Mouse (Mus musculus) adrenal gland (tissue): ENCODE measurements at regions not wholly inside any gene's neighbourhood (a gene's known extent, or its start where the extent isn't known, plus 50 kb on each side); places are given as distances from the start of the nearest gene placed in this dataset.

Experiments
- intact Hi-C: fragments of 180-260 bp; cut with DNase I; formaldehyde crosslinking; loops from one replicate; pipeline ENCODE4 v1.15.1; 2025

GRCm38 (mm10) chr10:97778531-97778930, 52.0 kb upstream of the C030005K15Rik start:
- intact Hi-C loops = no loop called here

- intact Hi-C loops = no loop called here
These were observed 52.8 kb upstream of the C030005K15Rik start for GRCm38 (mm10) chr10:97779335-97779734.

- intact Hi-C loops = no loop called here
These were observed 67.2 kb upstream of the C030005K15Rik start for GRCm38 (mm10) chr10:97793804-97794203.

GRCm38 (mm10) chr10:97801448-97802265, 75.1 kb upstream of the C030005K15Rik start:
- intact Hi-C loops = no loop called here

- intact Hi-C loops = no loop called here
These were observed 81.4 kb upstream of the C030005K15Rik start for GRCm38 (mm10) chr10:97807947-97808346.

- intact Hi-C loops = no loop called here
These were observed 116.0 kb upstream of the C030005K15Rik start for GRCm38 (mm10) chr10:97842574-97842973.

- intact Hi-C loops = no loop called here
These were observed 124.9 kb upstream of the C030005K15Rik start for GRCm38 (mm10) chr10:97851487-97851886.

DNA sequence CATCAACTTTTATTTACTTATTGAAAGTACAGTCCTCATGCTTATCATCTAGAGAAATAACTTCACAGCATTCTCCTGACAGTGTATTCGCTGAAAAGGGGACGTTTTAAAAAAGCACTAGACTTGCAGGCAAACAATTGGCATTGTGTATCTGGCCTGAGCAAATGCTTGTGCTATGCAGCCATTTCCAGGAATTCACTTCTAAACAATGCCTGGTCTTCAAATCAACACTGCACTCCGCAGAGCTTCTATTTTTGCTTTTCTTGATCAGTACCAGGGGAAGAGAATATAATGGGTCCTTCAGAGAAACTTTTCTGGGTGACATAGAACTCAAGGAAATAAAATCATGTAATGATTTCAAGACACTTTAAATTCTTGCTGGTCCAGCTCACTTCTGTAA, 150.5 kb upstream of the C030005K15Rik start:
- intact Hi-C loops = no loop called here

- intact Hi-C loops = no loop called here
These were observed 159.5 kb upstream of the C030005K15Rik start for GRCm38 (mm10) chr10:97886049-97886448.

DNA sequence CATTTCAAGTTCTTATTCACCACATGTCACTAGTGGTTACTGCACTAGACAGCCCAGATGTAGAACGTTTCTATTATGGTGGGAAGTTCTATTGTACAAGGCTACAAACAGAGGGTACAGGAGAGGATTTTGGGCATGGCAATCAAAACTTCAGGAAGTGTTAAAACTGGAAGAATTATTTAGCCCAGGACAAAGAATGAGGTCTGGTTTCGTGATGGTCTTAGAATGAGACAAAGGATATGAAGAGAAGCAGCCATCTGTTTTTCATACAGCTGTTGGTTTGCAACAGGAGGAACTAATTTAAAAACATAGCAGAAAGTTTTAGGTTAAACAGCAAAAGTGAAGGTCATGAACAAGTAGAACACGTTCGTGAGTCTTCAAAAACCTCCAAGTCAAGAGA, 179.2 kb upstream of the C030005K15Rik start:
- intact Hi-C loops = no loop called here

GRCm38 (mm10) chr10:97925568-97925967, 199.0 kb upstream of the C030005K15Rik start:
- intact Hi-C loops = no loop called here

- intact Hi-C loops = no loop called here
These were observed 213.8 kb upstream of the C030005K15Rik start for GRCm38 (mm10) chr10:97940345-97940744.

- intact Hi-C loops = no loop called here
These were observed 239.3 kb upstream of the C030005K15Rik start for GRCm38 (mm10) chr10:97965881-97966280.

GRCm38 (mm10) chr10:97966931-97967330, 240.4 kb upstream of the C030005K15Rik start:
- intact Hi-C loops = no loop called here

- intact Hi-C loops = no loop called here
These were observed 280.5 kb upstream of the C030005K15Rik start for GRCm38 (mm10) chr10:98007037-98007436.

- intact Hi-C loops = no loop called here
These were observed 281.8 kb upstream of the C030005K15Rik start for GRCm38 (mm10) chr10:98008355-98008754.

DNA sequence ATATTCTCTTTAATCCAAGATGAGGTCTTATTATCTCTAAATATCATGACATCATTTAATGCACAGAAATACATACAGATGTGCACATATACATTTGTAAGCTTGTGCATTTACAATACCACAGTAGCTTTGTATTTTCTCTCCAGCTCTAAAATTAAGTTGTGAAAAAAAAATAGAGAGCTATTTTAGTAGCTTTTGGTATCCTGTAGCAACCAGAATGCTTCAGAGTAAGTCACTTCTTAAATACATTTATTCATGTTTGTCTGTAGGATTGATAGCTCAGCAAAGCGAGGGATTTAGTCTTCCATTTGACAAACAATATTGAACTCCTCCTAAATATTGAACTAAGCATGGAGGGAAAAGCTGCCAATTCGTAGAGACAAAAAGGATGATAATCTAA, 286.4 kb upstream of the C030005K15Rik start:
- intact Hi-C loops = no loop called here

- intact Hi-C loops = no loop called here
These were observed 288.7 kb upstream of the C030005K15Rik start for GRCm38 (mm10) chr10:98014985-98015902.

GRCm38 (mm10) chr10:98016596-98017304, 290.2 kb upstream of the C030005K15Rik start:
- intact Hi-C loops = no loop called here

- intact Hi-C loops = no loop called here
These were observed 302.6 kb upstream of the C030005K15Rik start for GRCm38 (mm10) chr10:98029124-98029523.

DNA sequence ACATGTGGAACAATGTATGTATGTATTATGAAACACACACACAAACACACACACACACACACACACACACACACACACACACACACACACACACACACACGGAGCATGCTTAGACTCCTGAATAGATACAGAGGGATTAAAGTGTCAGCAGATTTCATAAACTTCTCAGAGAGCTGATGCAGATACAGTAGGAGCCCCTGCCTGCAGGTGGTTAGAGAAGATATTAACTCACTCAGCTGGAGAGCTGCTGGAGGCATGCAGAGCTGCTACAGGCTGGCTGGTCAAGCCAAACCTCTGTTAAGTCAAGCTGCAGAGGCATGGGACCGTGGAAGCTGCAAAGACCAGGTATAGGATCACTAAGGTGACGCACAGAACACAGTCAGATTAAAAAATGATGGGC, 303.1 kb upstream of the C030005K15Rik start:
- intact Hi-C loops = no loop called here

GRCm38 (mm10) chr10:98032661-98033060, 306.1 kb upstream of the C030005K15Rik start:
- intact Hi-C loops = no loop called here
